Mouse (Mus musculus): ENCODE measurements around the gene Pck1. TPM values are rescaled to one million over a fixed set of nuclear protein-coding genes. Genes with fewer than 3 reads are reported as not detected.

Pck1 gene
- total RNA-seq, 1 experiment from 2014 or later = 420 TPM

DNA sequence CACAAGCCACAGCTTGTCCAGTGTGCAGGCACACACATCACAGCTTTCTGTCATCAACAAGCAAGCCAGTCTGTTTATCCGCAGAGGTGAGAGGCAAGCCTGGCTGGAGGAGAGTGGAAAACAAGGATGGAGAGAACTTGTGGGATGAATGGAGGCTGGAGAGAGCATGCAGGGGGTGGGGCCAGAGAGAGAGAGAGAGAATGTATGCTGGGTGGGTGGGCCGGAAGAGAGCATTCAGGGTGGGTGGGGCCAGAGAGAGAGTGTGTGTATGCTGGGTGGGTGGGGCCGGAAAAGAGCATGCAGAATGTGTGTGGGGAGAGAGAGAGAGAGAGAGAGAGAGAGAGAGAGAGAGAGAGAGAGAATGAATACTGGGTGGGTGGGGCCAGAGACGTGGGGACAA is 51.8 kb downstream of the Pck1 start:
- DNase-seq = no peak

DNA sequence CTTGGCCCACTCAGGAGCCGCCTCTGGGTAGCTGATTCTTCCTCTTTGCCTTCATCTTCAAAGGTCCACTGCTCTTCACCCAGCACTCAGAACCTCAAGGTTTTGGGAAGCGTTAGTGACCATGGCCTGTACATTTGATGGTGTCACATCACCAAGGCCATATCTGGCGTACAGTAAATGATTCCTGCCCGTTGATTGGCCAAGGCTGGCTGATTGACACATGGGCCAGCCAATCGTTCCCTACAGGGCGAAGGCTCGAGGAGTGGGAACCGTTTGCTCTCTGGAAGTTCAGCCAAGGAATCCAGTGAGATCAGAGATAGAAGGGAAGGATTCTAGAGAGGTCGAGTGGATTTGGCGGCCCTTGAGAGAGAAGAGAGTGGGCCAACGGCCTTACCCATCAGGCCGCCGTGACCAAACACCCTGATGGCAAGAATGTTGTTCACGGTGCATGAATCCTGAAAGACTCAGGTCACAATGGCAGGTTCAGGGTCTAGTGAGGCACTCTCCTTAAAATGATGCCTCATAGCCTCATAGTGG is 52.8 kb downstream of the Pck1 start:
- DNase-seq = no peak

DNA sequence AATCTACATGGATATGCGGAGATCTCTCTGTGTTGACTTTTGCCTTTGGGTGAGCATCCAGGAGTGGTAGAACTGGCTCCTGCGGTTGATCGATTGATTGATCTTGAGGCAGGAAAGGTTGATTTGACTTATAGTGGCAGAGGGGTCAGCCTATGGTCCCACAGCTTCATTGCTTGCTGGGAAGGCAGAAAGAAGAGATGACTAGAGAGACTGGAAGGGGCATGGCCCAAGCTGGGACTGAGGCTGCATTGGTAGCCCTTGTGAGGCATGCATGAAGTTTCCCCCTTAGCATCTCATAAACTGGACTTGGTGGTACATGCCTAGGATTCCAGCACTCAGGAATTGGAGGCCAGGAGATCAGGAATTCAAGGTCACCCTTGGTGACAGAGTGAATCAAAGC is 54.2 kb downstream of the Pck1 start:
- DNase-seq = no peak

Other genes with a start within 250 kb of the Pck1 start
- gene Bmp7, start 212.7 kb upstream of the Pck1 start, total RNA-seq (2021) = 23.6 and 27.4 TPM in 2 replicates
- not detected in 2 replicates for gene Spo11, start 175.3 kb upstream of the Pck1 start, total RNA-seq (2021)
- gene Rae1, start 152.9 kb upstream of the Pck1 start, total RNA-seq (2021) = 65.9 and 80.5 TPM in 2 replicates
- 24.7 and 29.3 TPM in 2 replicates for gene Rbm38, start 132.6 kb upstream of the Pck1 start, total RNA-seq (2021)
- 0.09 TPM in 1 of 2 replicates, not detected in the other for gene Ctcfl, start 33.5 kb upstream of the Pck1 start, total RNA-seq (2021)
- gene Zbp1, start 65.9 kb downstream of the Pck1 start, total RNA-seq (2021) = 2.6 and 3.5 TPM in 2 replicates
- gene Pmepa1, start 123.5 kb downstream of the Pck1 start, total RNA-seq (2021) = 34.2 and 78.1 TPM in 2 replicates

All from adrenal gland, postnatal 25 days (tissue).